Mouse (Mus musculus) ovary, postnatal 36 days (tissue): Measurements from ENCODE around the gene Repin1.
A peak's percentile ranks its signal among the peaks of the same experiment; 100 is the strongest.
"Not testable (repeated sequence)": the region's sequence is repeated elsewhere in the genome, so short reads cannot be mapped to it uniquely, and the experiment has no call there.

Experiments used
- DNase-seq: peaks from one replicate; pipeline ENCODE4 v3.0.0; 2022; ENCODE audit warnings: low spot score, mixed read lengths

Gene Repin1

DNA sequence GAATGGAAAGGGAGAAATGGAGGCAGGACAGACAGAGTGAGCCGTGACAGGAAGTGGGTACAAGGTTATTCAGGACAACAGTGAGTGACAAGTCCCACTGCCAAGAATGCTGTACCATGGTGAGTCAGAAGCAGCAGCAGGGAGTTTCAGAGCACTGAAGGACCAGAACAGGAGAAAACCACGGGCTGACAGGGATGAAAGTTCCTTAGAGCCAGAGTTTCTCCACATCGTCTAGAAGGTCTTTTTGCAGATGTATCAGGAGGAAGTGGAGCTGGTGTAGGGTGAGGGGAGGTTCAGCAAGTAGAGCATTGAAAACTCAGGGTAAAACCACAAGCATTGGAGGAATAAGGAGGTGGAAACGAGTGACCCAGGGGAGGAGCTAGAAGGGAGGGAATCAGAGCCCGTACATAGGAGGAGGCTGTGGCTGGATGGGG is 14.5 kb upstream of the Repin1 start:
- no peak for DNase-seq

DNA sequence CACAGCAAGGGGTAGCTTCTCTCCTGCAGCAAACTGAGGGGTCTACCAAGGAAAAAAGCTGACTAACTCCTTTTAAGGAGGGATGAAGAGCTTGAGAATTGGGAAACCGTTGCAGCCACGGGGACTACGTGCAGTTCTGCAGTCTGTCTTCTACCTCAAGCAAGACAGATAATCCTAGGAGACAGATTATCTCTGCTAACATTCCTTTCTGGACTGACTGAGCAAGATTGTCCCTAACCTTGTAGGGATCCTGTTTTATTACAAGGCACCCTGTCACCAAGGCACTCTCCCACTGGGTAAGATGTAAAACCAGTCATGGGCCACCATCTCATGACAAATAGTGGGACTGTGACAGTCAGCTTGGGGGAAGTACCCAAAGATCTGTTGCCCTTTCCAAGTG is 12.4 kb upstream of the Repin1 start:
- no peak for DNase-seq

DNA sequence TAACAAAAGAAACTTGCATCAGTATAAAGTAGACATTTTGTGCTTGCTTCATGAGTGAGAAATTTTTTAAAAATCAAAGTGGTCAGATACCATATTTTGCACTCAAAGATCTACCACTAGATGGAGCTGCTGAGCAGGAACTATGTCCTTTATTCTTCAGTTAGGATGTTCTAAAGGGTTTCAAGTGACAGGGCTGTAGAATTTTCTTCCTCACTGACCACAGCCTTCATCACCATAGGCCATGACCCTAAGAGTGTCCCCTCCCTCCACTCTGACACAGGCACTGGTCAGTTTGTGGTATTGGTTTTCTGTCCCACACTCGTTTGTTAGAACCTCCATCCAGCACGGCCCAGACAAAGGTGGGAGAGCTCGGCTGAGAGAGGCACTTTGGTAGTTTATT is 11.6 kb upstream of the Repin1 start:
- DNase-seq: no peak

DNA sequence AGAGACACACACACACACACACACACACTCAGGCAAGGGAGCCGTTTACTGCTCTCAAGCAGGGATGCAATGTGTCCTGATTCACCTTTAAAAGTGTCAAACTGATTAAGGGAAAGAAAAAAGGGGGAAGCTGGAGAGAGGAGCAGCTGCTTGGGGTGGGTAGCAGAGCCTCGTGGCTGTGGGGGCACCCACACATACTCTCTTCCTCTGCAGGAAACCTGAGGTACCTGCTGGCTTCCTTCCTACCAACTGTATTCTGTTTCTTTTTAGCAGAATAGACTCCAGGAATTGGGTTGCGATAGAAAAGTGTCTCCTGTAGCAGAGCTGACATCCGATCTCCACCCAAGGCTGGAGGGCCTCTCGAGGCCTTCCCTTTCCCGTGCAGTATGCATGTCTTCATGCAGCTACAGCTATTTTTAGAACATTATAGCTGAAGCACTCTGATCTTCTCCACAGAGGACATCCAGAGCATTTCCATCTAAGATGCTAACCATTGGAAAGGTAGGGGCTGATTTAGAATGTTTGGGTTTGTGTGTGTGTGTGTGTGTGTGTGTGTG is 4.4 kb upstream of the Repin1 start, which contains the start of gene Gm45021:
Gm45021 (plus strand) TSS at position 417 of the 557 bp plus-strand sequence.
- no peak for DNase-seq

DNA sequence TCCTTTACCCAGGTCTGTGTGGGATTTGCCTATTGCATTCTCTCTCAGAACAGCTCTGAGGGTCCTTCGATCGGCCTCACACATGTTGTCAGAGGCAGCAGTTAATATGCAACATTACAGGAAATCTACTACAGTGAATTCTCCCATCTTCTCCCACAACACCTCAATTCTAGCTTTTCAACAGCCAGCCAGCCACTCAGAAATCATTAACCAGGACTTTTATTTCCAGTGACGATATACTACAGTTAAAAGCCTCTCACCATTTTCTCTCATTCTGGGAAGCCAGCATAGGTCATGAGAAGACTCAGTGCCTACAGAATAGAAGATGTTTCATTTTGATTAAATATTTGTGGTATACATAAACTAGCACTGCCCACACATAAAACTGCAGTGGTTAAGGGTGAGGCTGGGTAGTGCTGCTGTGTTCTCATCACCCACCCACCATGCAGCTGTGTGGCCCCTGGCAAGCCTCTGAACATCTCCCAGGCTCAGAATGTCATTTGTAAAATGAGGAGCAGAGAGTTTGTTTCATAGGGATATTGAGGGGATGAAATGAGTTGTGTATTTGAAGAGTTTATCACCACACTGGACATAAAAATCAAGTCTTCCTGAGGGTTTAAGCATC is 2.4 kb upstream of the Repin1 start:
- no peak for DNase-seq

DNA sequence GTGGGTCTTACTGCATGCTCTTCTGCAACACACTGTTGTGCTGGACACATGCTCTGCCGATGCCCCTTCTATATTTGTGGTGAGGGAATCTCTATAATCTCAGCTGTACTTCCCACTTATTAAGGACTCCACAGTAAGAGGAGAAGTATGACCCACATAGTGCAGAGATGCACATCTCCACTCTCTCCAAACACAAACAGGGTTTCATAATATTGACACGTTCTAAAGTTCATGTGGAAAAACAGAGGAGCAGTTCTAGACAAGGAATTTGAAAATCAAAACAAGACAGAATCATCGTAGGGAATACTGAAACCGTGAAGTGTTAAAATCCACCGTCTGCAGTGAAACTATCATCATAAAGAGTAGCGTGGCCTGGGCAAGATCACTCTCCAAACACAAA is 1.8 kb upstream of the Repin1 start:
- no peak for DNase-seq

DNA sequence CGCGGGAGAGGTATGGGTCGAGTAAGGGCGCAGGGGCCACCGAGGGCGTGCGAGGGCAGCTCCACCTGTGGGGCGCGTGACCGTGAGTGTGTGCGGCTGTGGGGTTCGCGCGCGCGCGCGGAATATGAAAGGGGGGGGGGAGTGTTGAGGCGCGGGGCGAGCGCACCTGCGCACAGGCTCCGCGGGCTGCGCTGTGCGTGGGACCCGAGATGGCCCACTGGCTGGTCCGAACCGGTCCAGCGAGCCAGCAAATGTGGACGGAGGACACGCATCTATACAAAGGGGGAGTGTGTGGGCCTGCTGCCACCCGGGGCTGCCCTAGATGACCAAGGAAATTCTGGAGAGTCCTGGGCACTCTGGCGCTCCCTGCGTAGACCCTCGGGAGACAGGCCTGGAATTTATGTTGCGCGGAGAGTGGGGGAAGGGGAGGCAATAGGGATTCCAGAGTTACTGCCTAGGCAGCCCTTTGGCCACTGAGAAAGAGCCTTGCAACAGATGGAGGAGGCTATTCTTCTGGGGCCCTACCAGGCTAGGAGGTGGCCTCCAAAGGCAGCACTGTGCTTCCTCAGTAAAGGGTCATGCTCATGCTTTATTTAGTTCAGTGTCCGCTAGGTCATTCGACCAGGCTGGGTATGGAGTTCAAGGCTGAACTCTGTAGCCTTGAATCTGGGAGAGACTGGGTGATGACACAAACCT is 508 bp downstream of the Repin1 start:
- no peak for DNase-seq

DNA sequence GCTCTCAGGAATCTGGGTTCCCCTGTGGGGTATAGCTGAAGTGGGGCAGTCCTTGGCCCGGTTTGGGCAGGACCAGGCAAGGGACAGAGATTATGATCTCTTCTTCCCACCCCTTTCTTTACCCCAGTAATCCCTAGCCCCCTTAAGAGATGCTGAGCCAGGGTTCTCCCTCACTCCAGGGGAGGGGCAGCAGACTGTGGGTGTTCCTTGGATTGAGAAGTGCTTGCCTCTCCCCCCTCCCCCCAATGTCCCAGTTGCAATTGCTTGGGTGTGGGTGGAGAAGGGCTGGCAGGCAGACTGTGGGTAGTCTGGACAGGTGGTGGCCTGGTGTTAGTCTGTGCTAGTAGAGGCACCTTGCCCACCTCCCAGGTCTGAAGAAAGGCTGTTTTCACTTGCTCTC is 1.6 kb downstream of the Repin1 start:
- no peak for DNase-seq

DNA sequence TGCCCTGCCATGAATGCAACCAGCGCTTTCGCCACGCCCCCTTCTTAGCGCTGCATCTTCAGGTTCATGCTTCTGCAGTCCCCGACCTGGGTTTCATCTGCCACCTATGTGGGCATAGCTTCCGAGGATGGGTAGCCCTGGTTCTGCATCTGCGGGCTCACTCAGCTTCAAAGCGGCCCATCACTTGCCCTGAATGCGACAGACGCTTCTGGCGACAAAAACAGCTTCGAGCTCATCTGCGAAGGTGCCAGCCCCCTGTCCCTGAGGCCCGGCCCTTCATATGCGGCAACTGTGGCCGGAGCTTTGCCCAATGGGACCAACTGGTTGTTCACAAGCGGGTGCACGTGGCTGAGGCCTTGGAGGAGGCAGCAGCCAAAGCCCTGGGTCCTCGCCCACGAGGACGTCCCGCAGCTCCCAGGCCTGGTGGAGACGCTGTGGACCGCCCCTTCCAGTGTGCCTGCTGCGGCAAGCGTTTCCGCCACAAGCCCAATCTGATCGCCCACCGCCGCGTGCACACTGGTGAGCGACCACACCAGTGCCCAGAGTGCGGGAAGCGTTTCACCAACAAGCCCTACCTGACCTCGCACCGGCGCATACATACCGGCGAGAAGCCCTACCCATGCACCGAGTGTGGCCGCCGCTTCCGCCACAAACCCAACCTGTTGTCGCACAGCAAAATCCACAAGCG is 3.0 kb downstream of the Repin1 start:
- no peak for DNase-seq

DNA sequence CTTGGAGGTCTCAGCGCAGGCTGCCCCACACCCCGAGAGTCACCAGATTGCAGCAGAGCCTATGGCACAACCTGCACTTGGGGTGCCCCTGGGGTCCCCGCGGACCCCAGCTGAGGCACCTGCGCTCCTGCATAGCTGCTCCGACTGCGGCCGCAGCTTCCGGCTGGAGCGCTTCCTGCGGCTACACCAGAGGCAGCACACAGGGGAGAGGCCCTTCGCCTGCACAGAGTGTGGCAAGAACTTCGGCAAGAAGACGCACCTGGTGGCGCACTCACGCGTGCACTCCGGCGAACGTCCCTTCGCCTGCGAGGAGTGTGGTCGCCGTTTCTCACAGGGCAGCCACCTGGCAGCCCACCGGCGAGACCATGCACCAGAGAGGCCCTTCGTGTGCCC is 3.5 kb downstream of the Repin1 start:
- DNase-seq: no peak

DNA sequence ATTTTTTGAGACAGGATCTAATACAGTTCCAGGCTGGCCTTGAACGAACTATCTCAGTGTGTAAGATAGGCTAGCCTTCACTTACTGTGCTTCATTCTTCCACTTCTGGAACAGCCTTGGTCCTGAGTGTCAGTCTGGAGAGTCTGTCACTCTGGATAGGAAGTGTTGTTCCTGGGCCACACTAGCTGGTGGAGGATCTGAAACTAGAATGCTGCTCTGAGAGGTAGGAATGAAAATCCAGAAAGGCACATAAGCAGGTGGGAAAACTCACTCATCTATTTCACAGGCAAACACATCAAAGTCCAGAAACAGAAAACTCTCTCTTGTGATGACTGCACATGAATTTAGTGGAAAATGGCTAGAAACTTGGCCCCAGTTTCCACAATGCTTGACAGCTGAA is 6.9 kb downstream of the Repin1 start:
- no peak for DNase-seq

DNA sequence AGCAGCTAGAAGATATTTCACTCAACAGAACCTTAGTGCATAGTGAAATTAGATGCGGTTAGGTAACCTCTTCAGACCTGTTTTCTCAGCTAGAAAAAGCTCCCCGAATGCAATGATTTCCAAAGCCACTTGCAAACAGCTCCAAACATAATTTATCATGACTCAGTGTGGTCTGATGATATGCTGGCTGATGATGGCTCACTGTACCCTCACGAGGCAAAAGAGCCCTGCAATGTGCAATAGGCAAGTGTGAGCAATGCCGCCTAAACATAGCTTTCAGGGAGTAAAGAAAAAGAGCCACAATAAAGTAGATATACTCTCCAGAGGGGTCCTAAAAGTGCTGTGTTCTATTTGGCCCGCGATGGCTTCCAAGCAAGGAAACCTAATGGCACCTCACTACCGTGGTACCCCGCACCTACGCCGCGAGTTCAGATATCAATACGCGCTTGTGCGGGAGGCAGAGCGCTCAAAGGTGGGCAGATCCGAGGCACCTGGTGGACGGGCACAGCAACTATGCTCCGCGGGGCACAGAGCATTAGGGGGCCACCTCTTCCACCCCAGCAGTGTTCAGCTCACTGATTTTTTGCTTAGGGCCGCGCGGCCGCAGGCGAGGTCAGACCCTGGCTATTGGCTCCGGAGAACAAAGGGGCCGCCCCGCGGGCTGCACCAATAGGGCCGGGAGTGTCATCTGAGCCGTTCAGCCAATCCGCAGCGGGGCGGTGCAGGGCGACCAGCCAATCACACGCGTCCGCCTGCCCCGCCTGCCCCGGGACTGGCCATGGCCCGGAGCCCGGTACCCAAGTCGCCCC is 7.8 kb downstream of the Repin1 start, which contains the start of gene Zfp775:
Zfp775 (plus strand) TSS at position 793 of the 809 bp plus-strand sequence.
- peak; percentile 97 for DNase-seq

DNA sequence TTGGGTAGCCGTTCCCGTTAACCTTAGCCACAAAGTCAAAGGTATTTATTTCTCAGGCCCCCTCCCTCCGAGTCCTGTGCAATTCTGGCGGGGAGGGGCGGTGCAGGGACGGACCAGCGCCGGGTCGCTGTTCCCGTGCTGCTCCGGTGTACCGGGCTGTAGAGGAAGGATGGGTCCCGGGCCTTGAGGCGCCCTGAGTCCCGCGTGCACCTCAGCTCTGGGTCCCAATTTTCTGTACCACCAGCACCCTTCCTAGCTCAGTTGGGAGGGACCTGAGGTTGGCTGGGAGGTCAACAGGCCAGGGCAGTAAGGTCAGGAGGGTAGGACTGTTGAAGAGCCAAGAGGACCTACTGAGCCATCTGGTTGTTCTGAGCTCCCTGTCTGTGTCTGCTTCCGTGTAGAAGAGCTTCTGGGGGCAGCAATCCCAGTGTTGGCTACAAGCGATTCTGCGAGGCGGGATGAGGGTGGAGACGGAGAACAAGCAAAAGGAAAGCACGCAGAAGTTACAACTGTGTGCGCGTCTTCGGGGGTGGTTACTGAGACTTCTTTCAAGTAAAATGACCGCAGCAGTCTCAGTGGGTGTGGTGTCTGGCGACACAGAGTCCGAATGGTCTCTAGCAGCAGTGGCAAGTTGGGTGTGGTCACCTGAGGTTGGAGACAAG is 8.5 kb downstream of the Repin1 start:
- no peak for DNase-seq

DNA sequence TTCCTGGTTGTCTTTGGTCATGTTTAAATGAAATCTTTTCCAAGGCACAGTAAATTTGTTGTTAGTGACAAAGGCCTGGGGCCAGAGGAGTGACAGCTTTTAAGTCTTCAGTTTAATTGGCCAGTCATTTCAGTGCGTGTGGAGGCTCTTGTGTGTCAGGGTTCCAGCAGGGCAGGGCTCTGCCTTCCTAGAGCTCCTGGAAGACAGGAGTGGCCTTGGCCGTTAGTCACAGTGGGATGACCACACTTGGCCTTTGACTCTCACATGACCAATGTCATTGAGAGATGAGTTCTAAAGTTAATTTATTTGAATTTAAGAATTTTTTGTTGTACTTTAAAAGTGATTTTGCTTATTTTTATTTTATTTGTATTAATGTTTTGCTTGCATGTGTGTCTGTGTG is 14.4 kb downstream of the Repin1 start:
- DNase-seq: no peak

DNA sequence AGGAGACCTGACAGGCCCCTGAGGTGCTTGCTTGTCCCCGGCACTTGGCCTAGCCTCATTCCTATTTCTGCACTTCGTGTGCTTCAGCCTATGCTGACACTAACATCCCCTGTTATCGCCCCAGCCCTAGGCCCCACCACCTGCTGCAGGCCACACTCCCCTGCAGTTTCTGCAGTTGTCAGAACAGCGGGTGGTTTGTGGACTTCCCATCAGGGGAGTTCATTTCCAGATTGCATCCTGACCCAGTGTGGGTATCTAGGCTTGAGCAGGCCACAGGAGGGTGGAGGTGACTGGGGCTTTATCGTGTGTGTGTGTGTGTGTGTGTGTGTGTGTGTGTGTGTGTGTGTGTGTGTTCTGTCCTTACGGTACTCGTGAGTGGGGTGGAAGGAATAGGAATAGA is 15.8 kb downstream of the Repin1 start:
- no peak for DNase-seq

DNA sequence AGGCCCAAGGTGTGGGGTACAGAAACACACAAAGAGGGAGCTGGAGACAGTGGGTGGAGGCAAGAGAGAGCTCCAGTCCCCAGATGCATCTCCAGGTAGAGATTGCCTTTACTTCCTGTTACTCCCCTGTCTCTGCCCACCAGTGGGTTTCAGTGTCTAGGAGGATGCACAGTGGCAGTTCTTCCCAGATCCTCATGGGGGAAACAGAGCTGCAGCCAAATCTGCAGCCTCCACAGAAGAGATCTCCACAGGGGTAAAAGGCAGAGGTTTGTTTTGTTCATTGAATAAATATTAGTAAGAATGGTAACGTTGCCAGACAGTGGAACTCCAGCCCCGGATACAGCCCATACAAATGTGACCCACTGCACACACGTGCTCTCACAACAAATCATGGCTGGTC is 17.0 kb downstream of the Repin1 start:
- no peak for DNase-seq

DNA sequence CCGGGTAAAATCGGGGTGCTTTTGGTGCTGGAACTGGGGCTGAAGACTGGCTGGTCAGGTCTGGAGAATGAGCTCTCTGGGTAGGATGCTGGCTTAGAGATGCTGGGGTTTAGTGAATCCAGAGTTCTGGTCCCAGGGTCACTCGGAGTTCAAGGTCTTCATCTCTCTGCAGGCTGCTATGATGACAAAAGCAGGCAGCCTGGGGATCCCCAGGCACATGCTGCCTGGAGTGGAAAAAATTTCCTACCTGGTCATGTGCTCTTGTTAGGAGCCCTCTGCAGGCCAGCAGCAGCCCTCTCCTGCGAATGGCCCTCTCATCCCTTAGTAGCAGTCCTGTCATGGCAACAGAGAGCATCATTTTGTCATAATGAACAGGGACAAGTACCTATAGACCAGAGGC is 19.8 kb downstream of the Repin1 start:
- DNase-seq: no peak

DNA sequence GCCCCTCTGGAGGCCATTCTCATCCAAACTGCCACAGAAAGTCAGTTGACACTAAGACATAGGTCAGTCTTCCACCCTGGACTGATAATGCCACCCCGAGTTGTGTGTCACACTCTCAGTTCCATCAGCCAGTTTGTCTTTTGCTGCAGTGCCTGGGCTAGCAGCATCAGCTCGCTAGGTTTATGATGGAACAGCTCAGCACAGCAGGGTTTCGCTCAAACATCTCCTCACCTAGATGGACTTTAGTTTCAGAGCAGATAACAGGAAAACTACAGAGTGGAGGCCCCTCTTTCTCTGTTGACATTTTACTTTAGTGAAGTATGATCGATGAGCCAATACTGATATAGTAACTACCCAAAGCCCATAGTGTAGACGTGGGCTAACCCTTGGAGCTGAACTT is 21.1 kb downstream of the Repin1 start:
- DNase-seq: no peak

DNA sequence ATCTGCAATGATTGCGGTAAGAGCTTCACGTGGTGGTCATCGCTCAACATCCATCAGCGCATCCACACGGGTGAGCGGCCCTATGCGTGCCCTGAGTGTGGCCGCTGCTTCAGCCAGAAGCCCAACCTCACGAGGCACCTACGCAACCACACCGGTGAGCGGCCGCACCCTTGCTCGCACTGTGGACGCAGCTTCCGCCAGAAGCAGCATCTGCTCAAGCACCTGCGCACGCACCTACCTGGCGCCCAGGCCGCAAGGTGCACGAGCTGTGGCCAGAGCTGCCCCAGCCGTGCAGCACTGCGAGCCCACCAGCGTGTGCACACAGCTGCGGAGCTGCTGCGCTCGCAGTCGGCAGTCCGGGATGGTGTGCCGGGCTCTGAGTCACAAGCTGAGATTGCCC is 26.3 kb downstream of the Repin1 start:
- DNase-seq: no peak

DNA sequence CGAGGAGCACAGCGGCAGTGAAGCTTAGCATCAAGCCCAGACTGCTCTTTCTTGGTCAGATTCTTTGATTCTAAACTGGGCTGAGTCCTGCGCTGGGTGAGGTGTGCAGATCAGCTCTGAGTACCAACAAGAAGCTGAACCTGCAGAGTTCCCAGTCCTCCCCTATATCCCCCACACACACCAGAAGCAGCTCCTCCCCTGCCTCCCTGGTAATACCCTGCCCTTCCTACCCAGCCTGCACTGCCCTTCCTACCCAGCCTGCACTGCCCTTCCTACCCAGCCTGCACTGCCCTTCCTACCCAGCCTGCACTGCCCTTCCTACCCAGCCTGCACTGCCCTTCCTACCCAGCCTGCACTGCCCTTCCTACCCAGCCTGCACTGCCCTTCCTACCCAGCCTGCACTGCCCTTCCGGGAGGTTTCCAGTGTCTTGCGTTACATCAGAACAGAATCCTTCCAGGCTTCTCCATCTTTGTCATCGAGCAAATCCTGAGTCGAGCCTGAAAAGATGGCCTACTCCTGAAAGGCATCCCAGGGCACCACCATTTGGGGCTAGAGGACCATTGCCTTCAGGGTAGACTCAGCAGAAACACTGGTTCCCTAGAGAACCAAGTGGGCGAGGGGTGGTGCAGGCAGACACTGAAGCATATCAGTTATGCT is 28.6 kb downstream of the Repin1 start:
- not testable (repeated sequence) for DNase-seq

DNA sequence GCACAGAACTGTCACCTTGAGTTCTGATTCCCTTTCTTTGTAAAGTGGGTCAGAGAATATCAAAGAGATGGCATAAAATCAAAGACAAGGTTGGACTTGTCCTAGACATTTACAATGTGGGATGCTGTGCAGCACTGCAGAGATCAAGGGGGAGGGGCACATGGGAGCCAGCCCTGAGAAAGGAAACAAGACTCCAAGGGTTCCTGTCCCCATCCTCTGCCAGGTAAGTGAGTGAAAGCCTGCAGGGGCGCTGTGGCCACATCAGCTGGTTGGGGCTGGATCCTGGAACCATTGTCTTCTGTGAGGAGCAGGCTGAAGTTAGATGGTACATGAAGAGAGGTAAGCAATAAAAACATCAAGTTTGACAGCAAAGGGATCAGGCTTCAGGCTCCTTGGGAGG is 29.8 kb downstream of the Repin1 start:
- no peak for DNase-seq
